Mouse (Mus musculus) forebrain, postnatal 0 days (tissue): ENCODE data around the gene Rab22a. TPM values are rescaled to one million over a fixed set of nuclear protein-coding genes. Genes with fewer than 3 reads are reported as not detected.

Source experiments
- ATAC-seq: fragments of 200-750 bp; cut with Nextera tagmentation; 2 replicates; pipeline ENCODE4 v1.8.0; 2017; ENCODE audit warnings: mild to moderate bottlenecking, moderate library complexity
- DNase-seq: peaks from one replicate; pipeline ENCODE4 v3.0.0-alpha.2; 2015
- H3K27ac ChIP-seq: fragments of 300-500 bp; sonication (generic); 2 replicates; pipeline ENCODE4 v1.5.1; 2014; ENCODE audit warnings: low read depth, mild to moderate bottlenecking, antibody characterized with exemption, low read length, moderate library complexity, mixed read lengths
- H3K27me3 ChIP-seq: fragments of 300-500 bp; sonication (generic); 2 replicates; pipeline ENCODE4 v1.6.1; 2014; ENCODE audit warnings: mild to moderate bottlenecking, low read length, mixed read lengths; ENCODE audit not compliant: insufficient read depth
- H3K36me3 ChIP-seq: fragments of 300-500 bp; sonication (generic); 2 replicates; pipeline ENCODE4 v1.6.1; 2014; ENCODE audit warnings: mild to moderate bottlenecking, moderate library complexity; ENCODE audit not compliant: insufficient read depth
- H3K4me1 ChIP-seq: fragments of 300-500 bp; sonication (generic); 2 replicates; pipeline ENCODE4 v1.6.1; 2014; ENCODE audit warnings: antibody characterized with exemption; ENCODE audit not compliant: insufficient read depth
- H3K4me2 ChIP-seq: fragments of 300-500 bp; sonication (generic); 2 replicates; pipeline ENCODE4 v1.6.1; 2014; ENCODE audit warnings: low read depth, mild to moderate bottlenecking, moderate library complexity
- H3K4me3 ChIP-seq: fragments of 300-500 bp; sonication (generic); 2 replicates; pipeline ENCODE4 v1.5.1; 2014; ENCODE audit warnings: low read depth, low read length, mixed read lengths
- H3K9ac ChIP-seq: fragments of 300-500 bp; sonication (generic); 2 replicates; pipeline ENCODE4 v1.6.1; 2014; ENCODE audit warnings: mild to moderate bottlenecking
- H3K9me3 ChIP-seq: fragments of 300-500 bp; sonication (generic); 2 replicates; pipeline ENCODE4 v1.6.1; 2016; ENCODE audit warnings: low read length
- CTCF ChIP-seq: sonication (generic); IDR thresholded peaks from 2 replicates; pipeline ENCODE4 v1.5.1; 2016; ENCODE audit warnings: antibody characterized with exemption, control low read depth, low read depth
- WGBS: fragments of 180-500 bp; shearing (Covaris S2); extraction: QIAGEN DNeasy Blood & Tissue Kit; methylation state at CpG from one replicate; pipeline ENCODE4 v1.1.7; 2014; 5-methylcytosine and 5-hydroxymethylcytosine counted together
- microRNA-seq, 2 experiments: library from miRNA; unstranded; fragments of <30 nt; microRNA quantifications; one replicate each; pipeline ENCODE4; 2016
- polyA plus RNA-seq: library from polyadenylated mRNA; unstranded; fragments of >200 nt; fragmentation: Nextera tagmentation; extraction: Ambion mirVana; gene quantifications from 2 replicates; pipeline ENCODE4 v1.2.1, GENCODE M21; 2015
- total RNA-seq: library from RNA; depleted of rRNA; stranded (reverse); fragments of >200 nt; gene quantifications from 2 replicates; pipeline ENCODE4 v1.2.3, GENCODE M21; 2014; rRNA removed

The Rab22a gene
- total and polyA plus RNA-seq, 2 experiments from 2014 or later, result 23.0 to 37.0 TPM

GRCm38 (mm10) chr2:173748961-173749659 lies 89.5 kb downstream of the Rab22a start:
- Histone ChIP-seq H3K9me3 (no peaks in the 10 kb centered on the region), H3K27me3 (no peaks in the 10 kb centered on the region), H3K9ac (no peak overlapping the region), H3K4me3 (no peak overlapping the region), H3K27ac (no peak overlapping the region), H3K4me2 (no peak overlapping the region), H3K4me1 (no peaks in the 10 kb centered on the region), H3K36me3 (no peaks in the 10 kb centered on the region)
- ATAC-seq (no peak), DNase-seq (no peak)
- WGBS, result 87% methylated on average over 2 of the region's 2 CpGs
- no peak for TF ChIP-seq CTCF

- Histone ChIP-seq H3K27ac (no peak overlapping the region), H3K4me2 (no peak overlapping the region), H3K36me3 (no peaks in the 10 kb centered on the region), H3K4me3 (no peak overlapping the region), H3K9me3 (no peaks in the 10 kb centered on the region), H3K9ac (no peak overlapping the region), H3K4me1 (no peaks in the 10 kb centered on the region), H3K27me3 (no peaks in the 10 kb centered on the region)
- WGBS, result 29% methylated on average over 8 of the region's 8 CpGs
- no peak for TF ChIP-seq CTCF
- ATAC-seq (no peak; the same call in 1 of the 2 replicates), DNase-seq (no peak)
Measured at GRCm38 (mm10) chr2:173755433-173756144, 96.0 kb downstream of the Rab22a start.

Small RNAs within 50 kb of the gene (microRNA-seq; reads per million reads assigned to microRNA genes)
- 0 reads per million in 2 experiments for gene Mir6340

Other genes with a start within 250 kb of the Rab22a start
- not detected in 2 replicates for gene 1700021F07Rik, start 137.2 kb upstream of the Rab22a start, total RNA-seq
- gene 1700021F07Rik, start 137.2 kb upstream of the Rab22a start, polyA plus RNA-seq, result not detected in 2 replicates
- gene Ankrd60, start 81.4 kb upstream of the Rab22a start, total RNA-seq, result not detected in 2 replicates
- gene Ankrd60, start 81.4 kb upstream of the Rab22a start, polyA plus RNA-seq, result not detected in 2 replicates
- gene 1700010B08Rik, start 59.7 kb downstream of the Rab22a start, total RNA-seq, result not detected in 2 replicates
- not detected in 2 replicates for gene 1700010B08Rik, start 59.7 kb downstream of the Rab22a start, polyA plus RNA-seq
- 40.2 and 41.8 TPM in 2 replicates for gene Vapb, start 77.8 kb downstream of the Rab22a start, total RNA-seq
- gene Vapb, start 77.8 kb downstream of the Rab22a start, polyA plus RNA-seq, result 12.4 and 13.6 TPM in 2 replicates